Mouse (Mus musculus) forebrain, embryonic 10.5 days (tissue): ENCODE results near the gene Rpl9-ps1. TPM values are rescaled to one million over a fixed set of nuclear protein-coding genes. Genes with fewer than 3 reads are reported as not detected.

Source experiments
- DNase-seq: peaks from one replicate; pipeline ENCODE4 v3.0.0-alpha.2; 2017; ENCODE audit warnings: low spot score; ENCODE audit errors: extremely low spot score
- H3K27ac ChIP-seq: fragments of 300-500 bp; sonication (generic); 2 replicates; pipeline ENCODE4 v1.5.1; 2016; ENCODE audit warnings: mild to moderate bottlenecking
- H3K27me3 ChIP-seq: fragments of 300-500 bp; sonication (generic); 2 replicates; pipeline ENCODE4 v1.6.1; 2016; ENCODE audit warnings: mild to moderate bottlenecking; ENCODE audit not compliant: poor library complexity, severe bottlenecking
- H3K36me3 ChIP-seq: fragments of 300-500 bp; sonication (generic); replicated peaks from 2 replicates; pipeline ENCODE4 v1.6.1; 2016; ENCODE audit warnings: mild to moderate bottlenecking, moderate library complexity
- H3K4me1 ChIP-seq: fragments of 300-500 bp; sonication (generic); 2 replicates; pipeline ENCODE4 v1.6.1; 2016
- H3K4me3 ChIP-seq: fragments of 300-500 bp; sonication (generic); 2 replicates; pipeline ENCODE4 v1.5.1; 2016; ENCODE audit warnings: mild to moderate bottlenecking, moderate library complexity
- H3K9me3 ChIP-seq: fragments of 300-500 bp; sonication (generic); 2 replicates; pipeline ENCODE4 v1.6.1; 2016; ENCODE audit warnings: mild to moderate bottlenecking, moderate library complexity
- WGBS: fragments of 180-500 bp; shearing (Covaris S2); methylation state at CpG from one replicate; pipeline ENCODE4 v1.1.7; 2016; 5-methylcytosine and 5-hydroxymethylcytosine counted together
- polyA plus RNA-seq: library from polyadenylated mRNA; unstranded; fragments of >200 nt; fragmentation: Nextera tagmentation; extraction: Ambion mirVana; gene quantifications from 2 replicates; pipeline ENCODE4 v1.2.1, GENCODE M21; 2016

The Rpl9-ps1 gene
- polyA plus RNA-seq, 1 experiment from 2014 or later: not detected

- Histone ChIP-seq H3K27me3 (no peaks in the 10 kb centered on the region), H3K4me3 (no peak overlapping the region), H3K4me1 (no peaks in the 10 kb centered on the region), H3K9me3 (no peaks in the 10 kb centered on the region), H3K27ac (no peak overlapping the region), H3K36me3 (no peaks in the 10 kb centered on the region)
- WGBS: 86% methylated on average over 2 of the region's 2 CpGs
- DNase-seq: no peak
Observed at GRCm38 (mm10) chr11:83610900-83611299, 34.5 kb downstream of the Rpl9-ps1 start.

GRCm38 (mm10) chr11:83606396-83606795 is 39.0 kb downstream of the Rpl9-ps1 start:
- DNase-seq: no peak
- 63% methylated on average over 1 of the region's 1 CpGs for WGBS
- Histone ChIP-seq H3K27me3 (no peaks in the 10 kb centered on the region), H3K4me1 (no peaks in the 10 kb centered on the region), H3K4me3 (no peak overlapping the region), H3K36me3 (no peaks in the 10 kb centered on the region), H3K9me3 (no peaks in the 10 kb centered on the region), H3K27ac (no peak overlapping the region)

- no peak for DNase-seq
- no peaks in the 10 kb centered on the region for H3K36me3 ChIP-seq
- no peak overlapping the region for H3K27ac ChIP-seq
- no peak overlapping the region for H3K4me3 ChIP-seq
- WGBS: 85% methylated on average over 3 of the region's 3 CpGs
- no peaks in the 10 kb centered on the region for H3K9me3 ChIP-seq
- H3K4me1 ChIP-seq: no peaks in the 10 kb centered on the region
- H3K27me3 ChIP-seq: no peaks in the 10 kb centered on the region
Observed at GRCm38 (mm10) chr11:83605535-83605934, 39.9 kb downstream of the Rpl9-ps1 start.

GRCm38 (mm10) chr11:83604698-83605097 is 40.7 kb downstream of the Rpl9-ps1 start:
- WGBS: 91% methylated on average over 4 of the region's 4 CpGs
- no peak overlapping the region for H3K27ac ChIP-seq
- no peak for DNase-seq
- no peak overlapping the region for H3K4me3 ChIP-seq
- H3K4me1 ChIP-seq: no peaks in the 10 kb centered on the region
- H3K36me3 ChIP-seq: no peaks in the 10 kb centered on the region
- H3K9me3 ChIP-seq: no peaks in the 10 kb centered on the region
- H3K27me3 ChIP-seq: no peaks in the 10 kb centered on the region

GRCm38 (mm10) chr11:83603399-83603798 is 42.0 kb downstream of the Rpl9-ps1 start:
- DNase-seq: no peak
- no peaks in the 10 kb centered on the region for H3K36me3 ChIP-seq
- WGBS: 96% methylated on average over 3 of the region's 3 CpGs
- H3K4me1 ChIP-seq: no peaks in the 10 kb centered on the region
- no peak overlapping the region for H3K4me3 ChIP-seq
- no peaks in the 10 kb centered on the region for H3K9me3 ChIP-seq
- no peaks in the 10 kb centered on the region for H3K27me3 ChIP-seq
- no peak overlapping the region for H3K27ac ChIP-seq

- no peak overlapping the region for H3K4me3 ChIP-seq
- no peak for DNase-seq
- H3K27ac ChIP-seq: no peak overlapping the region
- 86% methylated on average over 2 of the region's 2 CpGs for WGBS
- H3K36me3 ChIP-seq: no peaks in the 10 kb centered on the region
- H3K9me3 ChIP-seq: no peaks in the 10 kb centered on the region
- no peaks in the 10 kb centered on the region for H3K4me1 ChIP-seq
- H3K27me3 ChIP-seq: no peaks in the 10 kb centered on the region
Observed at GRCm38 (mm10) chr11:83600576-83600975, 44.8 kb downstream of the Rpl9-ps1 start.

- no peaks in the 10 kb centered on the region for H3K36me3 ChIP-seq
- no peak overlapping the region for H3K4me3 ChIP-seq
- no peaks in the 10 kb centered on the region for H3K27me3 ChIP-seq
- WGBS: 89% methylated on average over 3 of the region's 3 CpGs
- H3K27ac ChIP-seq: no peak overlapping the region
- H3K9me3 ChIP-seq: no peaks in the 10 kb centered on the region
- DNase-seq: no peak
- no peaks in the 10 kb centered on the region for H3K4me1 ChIP-seq
Observed at GRCm38 (mm10) chr11:83598991-83599390, 46.4 kb downstream of the Rpl9-ps1 start.

GRCm38 (mm10) chr11:83598207-83598837 is 47.1 kb downstream of the Rpl9-ps1 start:
- no peak for DNase-seq

GRCm38 (mm10) chr11:83597796-83598195 is 47.6 kb downstream of the Rpl9-ps1 start:
- DNase-seq: no peak
- H3K27ac ChIP-seq: no peak overlapping the region
- no peaks in the 10 kb centered on the region for H3K9me3 ChIP-seq
- no peaks in the 10 kb centered on the region for H3K36me3 ChIP-seq
- H3K4me1 ChIP-seq: no peaks in the 10 kb centered on the region
- H3K27me3 ChIP-seq: no peaks in the 10 kb centered on the region
- H3K4me3 ChIP-seq: no peak overlapping the region
- WGBS: 90% methylated on average over 7 of the region's 7 CpGs

More at GRCm38 (mm10) chr11:83598207-83598837, 47.1 kb downstream of the Rpl9-ps1 start:
- H3K36me3 ChIP-seq: no peaks in the 10 kb centered on the region
- no peak overlapping the region for H3K27ac ChIP-seq
- H3K9me3 ChIP-seq: no peaks in the 10 kb centered on the region
- no peaks in the 10 kb centered on the region for H3K27me3 ChIP-seq
- WGBS: 85% methylated on average over 3 of the region's 3 CpGs
- no peaks in the 10 kb centered on the region for H3K4me1 ChIP-seq
- no peak overlapping the region for H3K4me3 ChIP-seq

GRCm38 (mm10) chr11:83595669-83596455 is 49.6 kb downstream of the Rpl9-ps1 start:
- Histone ChIP-seq H3K4me3 (no peak overlapping the region), H3K4me1 (no peaks in the 10 kb centered on the region), H3K27ac (no peak overlapping the region), H3K9me3 (no peaks in the 10 kb centered on the region), H3K27me3 (no peaks in the 10 kb centered on the region), H3K36me3 (no peaks in the 10 kb centered on the region)
- DNase-seq: no peak
- WGBS: 83% methylated on average over 7 of the region's 7 CpGs

Other genes with a start within 250 kb of the Rpl9-ps1 start
- gene Rasl10b, start 236.5 kb downstream of the Rpl9-ps1 start, polyA plus RNA-seq: 2.7 and 3.1 TPM in 2 replicates
- gene Gas2l2, start 216.2 kb downstream of the Rpl9-ps1 start, polyA plus RNA-seq: 0.07 TPM in 1 of 2 replicates, not detected in the other
- 0.25 and 0.36 TPM in 2 replicates for gene 1700020L24Rik, start 207.9 kb downstream of the Rpl9-ps1 start, polyA plus RNA-seq
- gene Mmp28, start 182.6 kb downstream of the Rpl9-ps1 start, polyA plus RNA-seq: 0.70 and 1.1 TPM in 2 replicates
- 14.2 and 14.6 TPM in 2 replicates for gene Taf15, start 172.5 kb downstream of the Rpl9-ps1 start, polyA plus RNA-seq
- not detected in 2 replicates for gene Heatr9, start 123.4 kb downstream of the Rpl9-ps1 start, polyA plus RNA-seq
- 0.22 TPM in 1 of 2 replicates, not detected in the other for gene Ccl5, start 115.1 kb downstream of the Rpl9-ps1 start, polyA plus RNA-seq
- gene Ccl9, start 67.0 kb downstream of the Rpl9-ps1 start, polyA plus RNA-seq: 0.55 and 1.4 TPM in 2 replicates
- 2.1 and 2.2 TPM in 2 replicates for gene Ccl6, start 52.5 kb downstream of the Rpl9-ps1 start, polyA plus RNA-seq
- gene Ccl3, start 3.7 kb upstream of the Rpl9-ps1 start, polyA plus RNA-seq: 0.36 and 0.83 TPM in 2 replicates
- gene Ccl4, start 17.0 kb upstream of the Rpl9-ps1 start, polyA plus RNA-seq: 0.42 and 0.46 TPM in 2 replicates
- gene Wfdc17, start 58.4 kb upstream of the Rpl9-ps1 start, polyA plus RNA-seq: 0.32 TPM in 1 of 2 replicates, not detected in the other
- gene Wfdc18, start 63.4 kb upstream of the Rpl9-ps1 start, polyA plus RNA-seq: not detected in 2 replicates
- not detected in 2 replicates for gene Wfdc21, start 101.3 kb upstream of the Rpl9-ps1 start, polyA plus RNA-seq
- gene Heatr6, start 108.1 kb upstream of the Rpl9-ps1 start, polyA plus RNA-seq: 27.9 and 28.4 TPM in 2 replicates
- not detected in 2 replicates for gene Hnf1b, start 204.4 kb upstream of the Rpl9-ps1 start, polyA plus RNA-seq